Mouse (Mus musculus) hindbrain, embryonic 10.5 days (tissue): ENCODE data around the gene Hlx. TPM values are rescaled to one million over a fixed set of nuclear protein-coding genes. Genes with fewer than 3 reads are reported as not detected.

Experiments
- DNase-seq: peaks from one replicate; pipeline ENCODE4 v3.0.0-alpha.2; 2017; ENCODE audit warnings: low spot score
- H3K27ac ChIP-seq: fragments of 300-500 bp; sonication (generic); 2 replicates; pipeline ENCODE4 v1.5.1; 2016; ENCODE audit warnings: mild to moderate bottlenecking, moderate library complexity
- H3K27me3 ChIP-seq: fragments of 300-500 bp; sonication (generic); 2 replicates; pipeline ENCODE4 v1.6.1; 2016; ENCODE audit warnings: mild to moderate bottlenecking; ENCODE audit not compliant: poor library complexity, insufficient read depth, severe bottlenecking
- H3K36me3 ChIP-seq: fragments of 300-500 bp; sonication (generic); 2 replicates; pipeline ENCODE4 v1.6.1; 2016; ENCODE audit warnings: mild to moderate bottlenecking, moderate library complexity
- H3K4me1 ChIP-seq: fragments of 300-500 bp; sonication (generic); replicated peaks from 2 replicates; pipeline ENCODE4 v1.6.1; 2016; ENCODE audit warnings: mild to moderate bottlenecking
- H3K4me3 ChIP-seq: fragments of 300-500 bp; sonication (generic); 2 replicates; pipeline ENCODE4 v1.5.1; 2016; ENCODE audit warnings: mild to moderate bottlenecking, moderate library complexity
- H3K9me3 ChIP-seq: fragments of 300-500 bp; sonication (generic); 2 replicates; pipeline ENCODE4 v1.6.1; 2016; ENCODE audit warnings: mild to moderate bottlenecking, moderate library complexity
- WGBS: fragments of 180-500 bp; shearing (Covaris S2); methylation state at CpG from one replicate; pipeline ENCODE4 v1.1.7; 2016; 5-methylcytosine and 5-hydroxymethylcytosine counted together
- polyA plus RNA-seq: library from polyadenylated mRNA; unstranded; fragments of >200 nt; fragmentation: Nextera tagmentation; extraction: Ambion mirVana; gene quantifications from 2 replicates; pipeline ENCODE4 v1.2.1, GENCODE M21; 2016

Hlx gene
- polyA plus RNA-seq, 1 experiment from 2014 or later, result 6.9 TPM

GRCm38 (mm10) chr1:184687512-184687911 lies 44.9 kb downstream of the Hlx start:
- H3K9me3 ChIP-seq, result no peaks in the 10 kb centered on the region
- H3K4me1 ChIP-seq, result peaks cover 3% of the 10 kb centered on the region
- DNase-seq, result no peak
- no peaks in the 10 kb centered on the region for H3K36me3 ChIP-seq
- no peak overlapping the region for H3K27ac ChIP-seq
- 79% methylated on average over 4 of the region's 4 CpGs for WGBS
- H3K27me3 ChIP-seq, result no peaks in the 10 kb centered on the region
- H3K4me3 ChIP-seq, result no peak overlapping the region

GRCm38 (mm10) chr1:184683541-184683940 lies 48.9 kb downstream of the Hlx start:
- WGBS, result 81% methylated on average over 6 of the region's 6 CpGs
- no peaks in the 10 kb centered on the region for H3K9me3 ChIP-seq
- H3K4me1 ChIP-seq, result no peaks in the 10 kb centered on the region
- H3K36me3 ChIP-seq, result no peaks in the 10 kb centered on the region
- no peak overlapping the region for H3K27ac ChIP-seq
- DNase-seq, result no peak
- no peaks in the 10 kb centered on the region for H3K27me3 ChIP-seq
- no peak overlapping the region for H3K4me3 ChIP-seq

GRCm38 (mm10) chr1:184679416-184679965 lies 52.9 kb downstream of the Hlx start:
- H3K36me3 ChIP-seq, result no peaks in the 10 kb centered on the region
- no peak overlapping the region for H3K4me3 ChIP-seq
- no peak overlapping the region for H3K27ac ChIP-seq
- no peaks in the 10 kb centered on the region for H3K27me3 ChIP-seq
- no peak for DNase-seq
- peaks cover 8% of the 10 kb centered on the region; the same call in 1 of the 2 replicates for H3K4me1 ChIP-seq
- 74% methylated on average over 8 of the region's 8 CpGs for WGBS
- H3K9me3 ChIP-seq, result no peaks in the 10 kb centered on the region

- no peak for DNase-seq
- 64% methylated on average over 2 of the region's 2 CpGs for WGBS
- Histone ChIP-seq H3K9me3 (no peaks in the 10 kb centered on the region), H3K27ac (no peak overlapping the region), H3K36me3 (no peaks in the 10 kb centered on the region), H3K4me1 (peaks cover 8% of the 10 kb centered on the region; the same call in 1 of the 2 replicates), H3K4me3 (no peak overlapping the region), H3K27me3 (no peaks in the 10 kb centered on the region)
Observed at GRCm38 (mm10) chr1:184677641-184678040, 54.8 kb downstream of the Hlx start.

Other genes starting within 250 kb of the Hlx start
- 0.12 TPM in 1 of 2 replicates, not detected in the other for gene Marc1, start 78.7 kb upstream of the Hlx start, polyA plus RNA-seq
- gene Marc2, start 113.8 kb upstream of the Hlx start, polyA plus RNA-seq, result 85.9 and 87.8 TPM in 2 replicates
- gene C130074G19Rik, start 150.6 kb upstream of the Hlx start, polyA plus RNA-seq, result 0.64 and 0.72 TPM in 2 replicates